Mouse (Mus musculus) limb, embryonic 13.5 days (tissue): ENCODE results near the gene Hist2h4. TPM values are rescaled to one million over a fixed set of nuclear protein-coding genes. Genes with fewer than 3 reads are reported as not detected.
A peak's percentile ranks its signal among the peaks of the same experiment; 100 is the strongest.
"Not testable (repeated sequence)": the region's sequence is repeated elsewhere in the genome, so short reads cannot be mapped to it uniquely, and the experiment has no call there.

Experiments
- ATAC-seq: fragments of 200-750 bp; cut with Nextera tagmentation; 2 replicates; pipeline ENCODE4 v1.8.0; 2017; ENCODE audit warnings: low read depth, moderate number of reproducible peaks, moderate TSS enrichment; ENCODE audit not compliant: low FRiP score
- H3K27ac ChIP-seq: fragments of 300-500 bp; sonication (generic); 2 replicates; pipeline ENCODE4 v1.5.1; 2015; ENCODE audit warnings: inconsistent platforms, mild to moderate bottlenecking, moderate library complexity
- H3K27me3 ChIP-seq: fragments of 300-500 bp; sonication (generic); 2 replicates; pipeline ENCODE4 v1.6.1; 2015; ENCODE audit warnings: mild to moderate bottlenecking, inconsistent platforms
- H3K36me3 ChIP-seq: fragments of 300-500 bp; sonication (generic); 2 replicates; pipeline ENCODE4 v1.6.1; 2015; ENCODE audit warnings: inconsistent platforms, mild to moderate bottlenecking, moderate library complexity
- H3K4me1 ChIP-seq: fragments of 300-500 bp; sonication (generic); 2 replicates; pipeline ENCODE4 v1.6.1; 2015; ENCODE audit warnings: inconsistent platforms
- H3K4me2 ChIP-seq: fragments of 300-500 bp; sonication (generic); replicated peaks from 2 replicates; pipeline ENCODE4 v1.6.1; 2015; ENCODE audit warnings: inconsistent platforms, mild to moderate bottlenecking, moderate library complexity
- H3K4me3 ChIP-seq: fragments of 300-500 bp; sonication (generic); 2 replicates; pipeline ENCODE4 v1.5.1; 2015; ENCODE audit warnings: moderate library complexity, mild to moderate bottlenecking, inconsistent platforms
- H3K9ac ChIP-seq: fragments of 300-500 bp; sonication (generic); 2 replicates; pipeline ENCODE4 v1.6.1; 2015; ENCODE audit warnings: mild to moderate bottlenecking, inconsistent platforms
- H3K9me3 ChIP-seq: fragments of 300-500 bp; sonication (generic); 2 replicates; pipeline ENCODE4 v1.6.1; 2016; ENCODE audit warnings: inconsistent platforms
- WGBS: fragments of 180-500 bp; shearing (Covaris S2); methylation state at CpG from one replicate; pipeline ENCODE4 v1.1.7; 2015; 5-methylcytosine and 5-hydroxymethylcytosine counted together
- polyA plus RNA-seq: library from polyadenylated mRNA; unstranded; fragments of >200 nt; fragmentation: Nextera tagmentation; extraction: Ambion mirVana; gene quantifications from 2 replicates; pipeline ENCODE4 v1.2.1, GENCODE M21; 2015

Hist2h4 gene
- polyA plus RNA-seq, 1 experiment from 2014 or later: 15.5 TPM

DNA sequence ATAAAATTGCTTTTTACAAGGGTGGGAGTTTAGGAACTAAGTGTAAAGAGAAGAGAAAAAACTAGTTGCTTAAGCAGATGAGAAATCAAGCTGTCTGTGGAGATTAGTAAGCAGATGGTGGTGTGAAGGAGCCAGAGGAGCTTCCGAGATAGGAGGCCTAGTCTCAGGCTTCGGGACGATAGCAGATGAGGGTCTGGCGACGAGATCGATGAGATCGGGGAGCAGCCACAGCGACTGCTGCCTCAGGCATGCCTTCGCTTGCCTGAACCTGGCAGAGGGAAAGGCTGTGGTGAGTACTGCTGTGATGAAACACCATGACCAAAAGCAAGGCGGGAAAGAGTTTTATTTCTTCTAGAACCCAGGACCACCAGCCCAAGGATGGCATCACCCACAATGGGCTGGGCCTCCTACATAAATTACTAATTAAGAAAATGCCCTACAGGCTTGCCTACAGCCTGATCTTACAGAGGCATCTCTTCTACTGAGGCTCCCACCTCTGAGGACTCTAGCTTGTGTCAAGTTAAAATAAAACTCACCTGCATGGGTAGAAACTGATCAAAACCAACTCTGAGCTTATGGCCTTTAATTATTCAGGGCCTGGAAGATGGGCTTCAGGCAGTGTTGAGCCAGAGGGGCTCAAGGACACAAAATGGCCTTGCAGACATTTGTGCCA is 8.3 kb downstream of the Hist2h4 start:
- Histone ChIP-seq H3K36me3 (no peaks in the 10 kb centered on the region), H3K27ac (no peak overlapping the region), H3K9ac (no peak overlapping the region), H3K9me3 (no peaks in the 10 kb centered on the region), H3K4me3 (no peak overlapping the region), H3K27me3 (peaks cover 5% of the 10 kb centered on the region; the same call in 1 of the 2 replicates), H3K4me1 (peaks cover 18% of the 10 kb centered on the region), H3K4me2 (peak overlapping the region; percentile 21; the same call in 1 of the 2 replicates)
- ATAC-seq: no peak
- 42% methylated on average over 10 of the region's 10 CpGs for WGBS

DNA sequence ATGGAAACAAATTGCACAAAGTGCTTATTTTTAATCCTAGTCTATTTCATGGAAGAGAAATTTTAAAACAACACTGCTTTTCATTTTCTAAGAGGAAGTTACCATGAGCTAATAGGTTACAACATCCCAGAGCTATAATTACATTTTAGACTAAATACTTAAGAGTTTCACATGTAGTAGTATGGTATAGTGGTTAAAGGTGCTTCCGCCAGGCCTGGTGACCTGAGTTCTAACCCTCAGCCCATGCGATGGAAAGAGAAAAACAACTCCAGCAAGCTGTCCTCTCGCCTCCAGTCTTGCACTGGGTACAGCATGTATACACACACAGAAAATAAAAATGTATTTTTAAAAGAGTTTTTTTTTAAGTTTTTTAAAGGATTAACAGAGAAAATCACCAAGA is 11.3 kb downstream of the Hist2h4 start:
- peaks cover 5% of the 10 kb centered on the region; the same call in 1 of the 2 replicates for H3K27me3 ChIP-seq
- H3K9me3 ChIP-seq: no peaks in the 10 kb centered on the region
- H3K4me1 ChIP-seq: peaks cover 44% of the 10 kb centered on the region
- 75% methylated on average over 3 of the region's 3 CpGs for WGBS
- no peak for ATAC-seq
- H3K36me3 ChIP-seq: no peaks in the 10 kb centered on the region
- H3K4me3 ChIP-seq: no peak overlapping the region
- H3K4me2 ChIP-seq: no peak overlapping the region
- no peak overlapping the region for H3K27ac ChIP-seq
- no peak overlapping the region for H3K9ac ChIP-seq

GRCm38 (mm10) chr3:96250890-96251289 is 12.2 kb downstream of the Hist2h4 start:
- Histone ChIP-seq H3K4me1 (peaks cover 38% of the 10 kb centered on the region), H3K27ac (no peak overlapping the region), H3K4me3 (no peak overlapping the region), H3K9ac (no peak overlapping the region), H3K4me2 (peak overlapping the region; percentile 19; the same call in 1 of the 2 replicates), H3K36me3 (no peaks in the 10 kb centered on the region), H3K9me3 (no peaks in the 10 kb centered on the region), H3K27me3 (peaks cover 5% of the 10 kb centered on the region; the same call in 1 of the 2 replicates)
- 17% methylated on average over 3 of the region's 3 CpGs for WGBS
- no peak for ATAC-seq

- WGBS: 57% methylated on average over 4 of the region's 4 CpGs
- H3K36me3 ChIP-seq: no peaks in the 10 kb centered on the region
- no peak for ATAC-seq
- H3K4me2 ChIP-seq: peak overlapping the region; percentile 64
- H3K27ac ChIP-seq: no peak overlapping the region
- peaks cover 46% of the 10 kb centered on the region for H3K4me1 ChIP-seq
- H3K9me3 ChIP-seq: no peaks in the 10 kb centered on the region
- H3K4me3 ChIP-seq: peak overlapping the region; percentile 45; the same call in 1 of the 2 replicates
- H3K27me3 ChIP-seq: peaks cover 5% of the 10 kb centered on the region; the same call in 1 of the 2 replicates
- no peak overlapping the region for H3K9ac ChIP-seq
Measured at GRCm38 (mm10) chr3:96249034-96249345, 14.1 kb downstream of the Hist2h4 start.

GRCm38 (mm10) chr3:96248141-96249033 is 14.7 kb downstream of the Hist2h4 start:
- ATAC-seq: no peak
- Histone ChIP-seq H3K4me1 (peaks cover 50% of the 10 kb centered on the region), H3K27me3 (peaks cover 4% of the 10 kb centered on the region; the same call in 1 of the 2 replicates), H3K9me3 (no peaks in the 10 kb centered on the region), H3K9ac (peak overlapping the region; percentile 70), H3K27ac (no peak overlapping the region), H3K36me3 (no peaks in the 10 kb centered on the region), H3K4me3 (peak overlapping the region; percentile 45), H3K4me2 (peak overlapping the region; percentile 64)
- 34% methylated on average over 6 of the region's 6 CpGs for WGBS

- peak overlapping the region; percentile 45 for H3K4me3 ChIP-seq
- no peak for ATAC-seq
- WGBS: 4% methylated on average over 11 of the region's 11 CpGs
- no peaks in the 10 kb centered on the region for H3K27me3 ChIP-seq
- H3K27ac ChIP-seq: peak overlapping the region; percentile 70
- H3K9ac ChIP-seq: peak overlapping the region; percentile 70
- H3K9me3 ChIP-seq: no peaks in the 10 kb centered on the region
- peak overlapping the region; percentile 64 for H3K4me2 ChIP-seq
- peaks cover 50% of the 10 kb centered on the region for H3K4me1 ChIP-seq
- no peaks in the 10 kb centered on the region for H3K36me3 ChIP-seq
Measured at GRCm38 (mm10) chr3:96247356-96248140, 15.6 kb downstream of the Hist2h4 start.

- peak; percentile 91 for ATAC-seq
- H3K36me3 ChIP-seq, H3K9me3 ChIP-seq, H3K27me3 ChIP-seq: not testable (repeated sequence)
- 0% methylated on average over 1 of the region's 47 CpGs for WGBS
- Histone ChIP-seq H3K4me3 (peak within 1 kb of the TSS; percentile 45), H3K27ac (peak within 1 kb of the TSS; percentile 75), H3K9ac (peak within 1 kb of the TSS; percentile 70), H3K4me2 (peak within 1 kb of the TSS; percentile 64), H3K4me1 (peaks cover 50% of the 10 kb centered on the region)
Measured at GRCm38 (mm10) chr3:96246427-96246856, 16.7 kb downstream of the Hist2h4 start, which contains the start of gene Hist2h3c1. Gene Hist2h3c1, plus strand, starts transcription at chr3:96246685.

DNA sequence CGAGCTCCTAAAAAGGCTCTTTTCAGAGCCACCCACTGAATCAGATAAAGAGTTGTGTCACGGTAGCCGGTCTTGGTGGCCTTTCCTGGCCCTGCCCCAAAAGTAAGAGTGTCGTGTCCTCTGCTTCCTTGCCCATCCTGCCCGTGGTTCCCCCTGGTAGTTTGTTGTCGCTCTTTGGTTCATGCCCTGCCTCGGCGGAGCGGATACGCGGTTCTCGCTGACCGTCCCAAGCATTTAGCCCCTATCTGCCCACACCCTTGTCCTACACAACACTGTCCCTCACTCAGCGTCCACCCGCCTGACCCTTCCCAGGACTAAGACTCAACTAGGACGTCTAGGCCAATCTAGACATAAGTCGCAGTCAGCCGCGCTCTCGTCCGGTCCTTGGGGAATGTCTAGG is 17.1 kb downstream of the Hist2h4 start:
- Histone ChIP-seq H3K27ac (peak overlapping the region; percentile 75; the same call in 1 of the 2 replicates), H3K4me2 (peak overlapping the region; percentile 53), H3K4me3 (peak overlapping the region; percentile 39), H3K9ac (0 out of 2 replicates have a peak overlapping the region, but pooled peaks have one; percentile 59), H3K4me1 (peaks cover 50% of the 10 kb centered on the region)
- not testable (repeated sequence) for H3K9me3 ChIP-seq, ATAC-seq, H3K27me3 ChIP-seq, H3K36me3 ChIP-seq
- 0% methylated on average over 10 of the region's 21 CpGs for WGBS

GRCm38 (mm10) chr3:96245003-96245886 is 17.9 kb downstream of the Hist2h4 start, which contains the start of gene Hist2h2aa1:
Gene Hist2h2aa1, plus strand, starts transcription at chr3:96245497.
- H3K9ac ChIP-seq: peak within 1 kb of the TSS; percentile 83
- peak within 1 kb of the TSS; percentile 53 for H3K4me3 ChIP-seq
- peaks cover 46% of the 10 kb centered on the region for H3K4me1 ChIP-seq
- not testable (repeated sequence) for H3K27me3 ChIP-seq, H3K36me3 ChIP-seq, H3K9me3 ChIP-seq
- peak within 1 kb of the TSS; percentile 66 for H3K4me2 ChIP-seq
- ATAC-seq: peak; percentile 90
- peak within 1 kb of the TSS; percentile 99 for H3K27ac ChIP-seq
- WGBS: 0% methylated on average over 45 of the region's 88 CpGs

- no peaks in the 10 kb centered on the region for H3K9me3 ChIP-seq
- H3K36me3 ChIP-seq: no peaks in the 10 kb centered on the region
- no peaks in the 10 kb centered on the region for H3K27me3 ChIP-seq
- no peak for ATAC-seq
- peak overlapping the region; percentile 99 for H3K27ac ChIP-seq
- H3K4me2 ChIP-seq: peak overlapping the region; percentile 66
- H3K4me3 ChIP-seq: peak overlapping the region; percentile 53
- H3K4me1 ChIP-seq: peaks cover 36% of the 10 kb centered on the region
- H3K9ac ChIP-seq: peak overlapping the region; percentile 83
- WGBS: 81% methylated on average over 7 of the region's 7 CpGs
Measured at GRCm38 (mm10) chr3:96243921-96244572, 19.1 kb downstream of the Hist2h4 start.
